Mouse (Mus musculus): Measurements from ENCODE around the gene Ier5. TPM values are rescaled to one million over a fixed set of nuclear protein-coding genes. Genes with fewer than 3 reads are reported as not detected.

Ier5 gene
- total RNA-seq, 2 experiments from 2014 or later, result 4.6 to 6.4 TPM

GRCm38 (mm10) chr1:155107843-155108242 lies 8.4 kb upstream of the Ier5 start:
- intact Hi-C loops (cut with DNase I; ENCODE audit: low total_unique reads), result no loop called here

GRCm38 (mm10) chr1:155106310-155106709 lies 6.9 kb upstream of the Ier5 start:
- DNase-seq, result no peak
- intact Hi-C loops (cut with DNase I; ENCODE audit: low total_unique reads), result no loop called here

More at GRCm38 (mm10) chr1:155107843-155108242, 8.4 kb upstream of the Ier5 start:
- DNase-seq, result no peak

- intact Hi-C loops (cut with DNase I; ENCODE audit: low total_unique reads), result no loop called here
Measured at GRCm38 (mm10) chr1:155103991-155104390, 4.6 kb upstream of the Ier5 start.

GRCm38 (mm10) chr1:155102631-155103030 lies 3.2 kb upstream of the Ier5 start:
- DNase-seq, result no peak
- intact Hi-C loops (cut with DNase I; ENCODE audit: low total_unique reads), result no loop called here

More at GRCm38 (mm10) chr1:155103991-155104390, 4.6 kb upstream of the Ier5 start:
- DNase-seq, result no peak

- peak; percentile 64 for DNase-seq
- intact Hi-C loops (cut with DNase I; ENCODE audit: low total_unique reads), result loop anchor here (10.0 kb wide), 1 partner anchor 46 kb away; the partner anchor contains the start of gene Mr1
Measured at GRCm38 (mm10) chr1:155098486-155099279, 753 bp downstream of the Ier5 start.

- peak; percentile 34 for DNase-seq
- intact Hi-C loops (cut with DNase I; ENCODE audit: low total_unique reads), result loop anchor here (10.0 kb wide), 1 partner anchor 47 kb away; the partner anchor contains the start of gene Mr1
Measured at GRCm38 (mm10) chr1:155097931-155098485, 1.4 kb downstream of the Ier5 start.

GRCm38 (mm10) chr1:155097354-155097753 lies 2.1 kb downstream of the Ier5 start:
- DNase-seq, result no peak
- intact Hi-C loops (cut with DNase I; ENCODE audit: low total_unique reads), result loop anchor here (10.0 kb wide), 1 partner anchor 47 kb away; the partner anchor contains the start of gene Mr1

- DNase-seq, result no peak
- intact Hi-C loops (cut with DNase I; ENCODE audit: low total_unique reads), result loop anchor here (10.0 kb wide), 1 partner anchor 48 kb away; the partner anchor contains the start of gene Mr1
Measured at GRCm38 (mm10) chr1:155096620-155097261, 2.7 kb downstream of the Ier5 start.

- intact Hi-C loops (cut with DNase I; ENCODE audit: low total_unique reads), result loop anchor here (10.0 kb wide), 1 partner anchor 51 kb away; the partner anchor contains the start of gene Mr1
Measured at GRCm38 (mm10) chr1:155093971-155094707, 5.3 kb downstream of the Ier5 start.

GRCm38 (mm10) chr1:155093145-155093791 lies 6.2 kb downstream of the Ier5 start:
- DNase-seq, result peak; percentile 24
- intact Hi-C loops (cut with DNase I; ENCODE audit: low total_unique reads), result loop anchor here (10.0 kb wide), 1 partner anchor 52 kb away; the partner anchor contains the start of gene Mr1

More at GRCm38 (mm10) chr1:155093971-155094707, 5.3 kb downstream of the Ier5 start:
- DNase-seq, result no peak

GRCm38 (mm10) chr1:155091842-155092800 lies 7.3 kb downstream of the Ier5 start:
- intact Hi-C loops (cut with DNase I; ENCODE audit: low total_unique reads), result loop anchor here (10.0 kb wide), 1 partner anchor 53 kb away; the partner anchor contains the start of gene Mr1
- DNase-seq, result peak; percentile 78

- DNase-seq, result peak; percentile 40
Measured at GRCm38 (mm10) chr1:155091374-155091841, 8.0 kb downstream of the Ier5 start.

GRCm38 (mm10) chr1:155090736-155091135 lies 8.7 kb downstream of the Ier5 start:
- intact Hi-C loops (cut with DNase I; ENCODE audit: low total_unique reads), result loop anchor here (10.0 kb wide), 1 partner anchor 54 kb away; the partner anchor contains the start of gene Mr1

More at GRCm38 (mm10) chr1:155091374-155091841, 8.0 kb downstream of the Ier5 start:
- intact Hi-C loops (cut with DNase I; ENCODE audit: low total_unique reads), result loop anchor here (10.0 kb wide), 1 partner anchor 53 kb away; the partner anchor contains the start of gene Mr1

GRCm38 (mm10) chr1:155090327-155090726 lies 9.1 kb downstream of the Ier5 start:
- intact Hi-C loops (cut with DNase I; ENCODE audit: low total_unique reads), result loop anchor here (10.0 kb wide), 1 partner anchor 54 kb away; the partner anchor contains the start of gene Mr1
- DNase-seq, result no peak

More at GRCm38 (mm10) chr1:155090736-155091135, 8.7 kb downstream of the Ier5 start:
- no peak for DNase-seq

- no peak for DNase-seq
Measured at GRCm38 (mm10) chr1:155088847-155089603, 10.4 kb downstream of the Ier5 start.

GRCm38 (mm10) chr1:155088046-155088445 lies 11.4 kb downstream of the Ier5 start:
- DNase-seq, result no peak
- intact Hi-C loops (cut with DNase I; ENCODE audit: low total_unique reads), result no loop called here

More at GRCm38 (mm10) chr1:155088847-155089603, 10.4 kb downstream of the Ier5 start:
- intact Hi-C loops (cut with DNase I; ENCODE audit: low total_unique reads), result no loop called here
